Mouse (Mus musculus) layer of hippocampus, adult 8-10 months (tissue): ENCODE measurements around the gene Cemip. TPM values are rescaled to one million over a fixed set of nuclear protein-coding genes. Genes with fewer than 3 reads are reported as not detected.
A peak's percentile ranks its signal among the peaks of the same experiment; 100 is the strongest.

Experiments used
- DNase-seq, 2 experiments: peaks; one replicate each; pipeline ENCODE4 v3.0.0; 2022; ENCODE audit warnings: low spot score in 2 of 2
- total RNA-seq, 4 experiments: library from RNA; stranded (reverse); gene quantifications; 2 replicates each; pipeline ENCODE4 v1.2.4; 2022

Cemip gene
- total RNA-seq, 4 experiments from 2014 or later: 17.3 to 23.1 (median 20.9) TPM

- peak in 1 of 2 experiments; percentile 24 for DNase-seq
Observed at GRCm38 (mm10) chr7:84096501-84096900, 10.2 kb upstream of the Cemip start.

GRCm38 (mm10) chr7:84090793-84091192 is 4.5 kb upstream of the Cemip start:
- DNase-seq: no peak

- no peak for DNase-seq
Observed at GRCm38 (mm10) chr7:84089777-84090176, 3.5 kb upstream of the Cemip start.

- peak in 1 of 2 experiments; percentile 69 for DNase-seq
Observed at GRCm38 (mm10) chr7:84088971-84089370, 2.7 kb upstream of the Cemip start.

GRCm38 (mm10) chr7:84088191-84088590 is 1.9 kb upstream of the Cemip start:
- no peak for DNase-seq

GRCm38 (mm10) chr7:84085049-84085945 is 1.0 kb downstream of the Cemip start:
- DNase-seq: peak in 1 of 2 experiments; percentile 18

- no peak for DNase-seq
Observed at GRCm38 (mm10) chr7:84077257-84078013, 8.9 kb downstream of the Cemip start.

GRCm38 (mm10) chr7:84074266-84074665 is 12.0 kb downstream of the Cemip start:
- DNase-seq: peak in 1 of 2 experiments; percentile 24

GRCm38 (mm10) chr7:84073856-84074255 is 12.4 kb downstream of the Cemip start:
- DNase-seq: no peak

GRCm38 (mm10) chr7:84068931-84069330 is 17.4 kb downstream of the Cemip start:
- no peak for DNase-seq

- DNase-seq: no peak
Observed at GRCm38 (mm10) chr7:84059799-84060198, 26.5 kb downstream of the Cemip start.

GRCm38 (mm10) chr7:84055961-84056629 is 30.2 kb downstream of the Cemip start:
- no peak for DNase-seq

- DNase-seq: no peak
Observed at GRCm38 (mm10) chr7:84053856-84054255, 32.4 kb downstream of the Cemip start.

- DNase-seq: no peak
Observed at GRCm38 (mm10) chr7:84051423-84051822, 34.9 kb downstream of the Cemip start.

GRCm38 (mm10) chr7:84045546-84045945 is 40.8 kb downstream of the Cemip start:
- no peak for DNase-seq

- peak; percentile 86 to 87 for DNase-seq
Observed at GRCm38 (mm10) chr7:84044581-84045290, 41.6 kb downstream of the Cemip start.

- no peak for DNase-seq
Observed at GRCm38 (mm10) chr7:84042726-84043125, 43.6 kb downstream of the Cemip start.

- DNase-seq: no peak
Observed at GRCm38 (mm10) chr7:84039856-84040522, 46.3 kb downstream of the Cemip start.

GRCm38 (mm10) chr7:84038642-84039041 is 47.7 kb downstream of the Cemip start:
- peak; percentile 61 to 69 for DNase-seq

GRCm38 (mm10) chr7:84032831-84033230 is 53.5 kb downstream of the Cemip start:
- DNase-seq: no peak
